Mouse (Mus musculus): ENCODE results near the gene Tmem205. TPM values are rescaled to one million over a fixed set of nuclear protein-coding genes. Genes with fewer than 3 reads are reported as not detected.
A peak's percentile ranks its signal among the peaks of the same experiment; 100 is the strongest.

Tmem205 gene
- 36.1 and 42.3 TPM in 2 replicates for polyA plus RNA-seq (2016; fragmentation: Nextera tagmentation; extraction: Ambion mirVana)

DNA sequence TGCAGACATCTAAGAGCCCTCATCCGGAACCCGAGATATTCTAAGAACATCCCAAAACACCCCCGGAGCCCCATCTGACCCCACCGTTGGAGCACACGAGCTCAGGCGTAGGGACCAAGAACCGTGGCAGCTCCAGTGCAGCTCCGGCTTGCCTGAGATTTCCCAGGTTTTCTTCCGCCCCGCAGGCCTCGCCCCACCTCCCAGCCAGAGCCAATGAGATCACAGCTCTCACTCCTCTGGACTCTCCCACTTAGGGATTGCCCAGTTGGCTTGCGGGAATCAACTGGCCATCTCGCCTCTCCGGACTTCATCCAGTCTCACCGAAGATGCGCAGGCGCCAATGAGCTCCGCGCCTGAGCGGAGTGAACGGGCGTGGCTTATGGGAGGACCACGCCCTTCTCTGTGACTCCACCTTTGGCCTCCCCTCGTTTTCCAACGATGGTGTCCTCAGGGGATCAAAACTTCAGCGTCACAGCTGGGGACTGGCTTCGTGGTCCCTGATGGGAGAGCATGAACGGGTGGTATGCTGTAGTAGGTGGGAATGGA lies at the start of gene Tmem205, which contains the start of gene Ccdc159:
Tmem205 (minus strand) TSS at position 349 of the 546 bp plus-strand sequence.
Ccdc159 (plus strand) TSS at position 264 of the 546 bp plus-strand sequence.
- peak; percentile 96 for ATAC-seq (ENCODE audit: low FRiP score, low read depth)
- peaks cover 13% of the 10 kb centered on the region for H3K4me1 ChIP-seq
- H3K9ac ChIP-seq: peak within 1 kb of the TSS; percentile 64
- H3K27me3 ChIP-seq (replicated peaks): no peaks in the 10 kb centered on the region
- H3K27ac ChIP-seq: no peak within 1 kb of the TSS
- peak within 1 kb of the TSS; percentile 49 for H3K4me3 ChIP-seq
- under 1% methylated on average over 28 of the region's 28 CpGs for WGBS
- no peaks in the 10 kb centered on the region for H3K9me3 ChIP-seq
- H3K4me2 ChIP-seq (replicated peaks): peak within 1 kb of the TSS; percentile 67
- no peaks in the 10 kb centered on the region for H3K36me3 ChIP-seq

GRCm38 (mm10) chr9:21976626-21977175 lies 49.3 kb upstream of the Tmem205 start:
- Histone ChIP-seq H3K4me3 (no peak overlapping the region), H3K9ac (no peak overlapping the region), H3K36me3 (no peaks in the 10 kb centered on the region), H3K27me3 (replicated peaks) (no peaks in the 10 kb centered on the region), H3K4me1 (no peaks in the 10 kb centered on the region), H3K4me2 (replicated peaks) (no peak overlapping the region), H3K27ac (no peak overlapping the region), H3K9me3 (no peaks in the 10 kb centered on the region)
- ATAC-seq (ENCODE audit: low FRiP score, low read depth): no peak
- WGBS: 94% methylated on average over 10 of the region's 10 CpGs

- H3K27me3 ChIP-seq (replicated peaks): no peaks in the 10 kb centered on the region
- no peaks in the 10 kb centered on the region for H3K4me1 ChIP-seq
- H3K4me2 ChIP-seq (replicated peaks): no peak overlapping the region
- no peak overlapping the region for H3K9ac ChIP-seq
- WGBS: 91% methylated on average over 4 of the region's 4 CpGs
- no peak overlapping the region for H3K27ac ChIP-seq
- H3K36me3 ChIP-seq: no peaks in the 10 kb centered on the region
- ATAC-seq (ENCODE audit: low FRiP score, low read depth): no peak
- no peaks in the 10 kb centered on the region for H3K9me3 ChIP-seq
- no peak overlapping the region for H3K4me3 ChIP-seq
Observed at GRCm38 (mm10) chr9:21969304-21969703, 41.9 kb upstream of the Tmem205 start.

GRCm38 (mm10) chr9:21968883-21969282 lies 41.5 kb upstream of the Tmem205 start:
- Histone ChIP-seq H3K9ac (no peak overlapping the region), H3K27ac (no peak overlapping the region), H3K4me3 (no peak overlapping the region), H3K27me3 (replicated peaks) (no peaks in the 10 kb centered on the region), H3K4me1 (no peaks in the 10 kb centered on the region), H3K9me3 (no peaks in the 10 kb centered on the region), H3K36me3 (no peaks in the 10 kb centered on the region), H3K4me2 (replicated peaks) (no peak overlapping the region)
- ATAC-seq (ENCODE audit: low FRiP score, low read depth): no peak
- 67% methylated on average over 6 of the region's 6 CpGs for WGBS

GRCm38 (mm10) chr9:21963417-21963816 lies 36.1 kb upstream of the Tmem205 start, which contains the start of gene Epor:
Gene Epor (minus strand): TSS chr9:21963506.
- H3K27ac ChIP-seq: no peak within 1 kb of the TSS
- no peaks in the 10 kb centered on the region for H3K9me3 ChIP-seq
- H3K4me2 ChIP-seq (replicated peaks): peak within 1 kb of the TSS; percentile 70
- 0 out of 2 replicates have a peak within 1 kb of the TSS, but pooled peaks have one; percentile 29 for H3K9ac ChIP-seq
- peaks cover 34% of the 10 kb centered on the region for H3K4me1 ChIP-seq
- H3K27me3 ChIP-seq (replicated peaks): peaks cover 47% of the 10 kb centered on the region
- 0 out of 2 replicates have a peak, but pooled peaks have one; percentile 21 for ATAC-seq (ENCODE audit: low FRiP score, low read depth)
- peak within 1 kb of the TSS; percentile 27 for H3K4me3 ChIP-seq
- WGBS: 16% methylated on average over 8 of the region's 8 CpGs
- no peaks in the 10 kb centered on the region for H3K36me3 ChIP-seq

DNA sequence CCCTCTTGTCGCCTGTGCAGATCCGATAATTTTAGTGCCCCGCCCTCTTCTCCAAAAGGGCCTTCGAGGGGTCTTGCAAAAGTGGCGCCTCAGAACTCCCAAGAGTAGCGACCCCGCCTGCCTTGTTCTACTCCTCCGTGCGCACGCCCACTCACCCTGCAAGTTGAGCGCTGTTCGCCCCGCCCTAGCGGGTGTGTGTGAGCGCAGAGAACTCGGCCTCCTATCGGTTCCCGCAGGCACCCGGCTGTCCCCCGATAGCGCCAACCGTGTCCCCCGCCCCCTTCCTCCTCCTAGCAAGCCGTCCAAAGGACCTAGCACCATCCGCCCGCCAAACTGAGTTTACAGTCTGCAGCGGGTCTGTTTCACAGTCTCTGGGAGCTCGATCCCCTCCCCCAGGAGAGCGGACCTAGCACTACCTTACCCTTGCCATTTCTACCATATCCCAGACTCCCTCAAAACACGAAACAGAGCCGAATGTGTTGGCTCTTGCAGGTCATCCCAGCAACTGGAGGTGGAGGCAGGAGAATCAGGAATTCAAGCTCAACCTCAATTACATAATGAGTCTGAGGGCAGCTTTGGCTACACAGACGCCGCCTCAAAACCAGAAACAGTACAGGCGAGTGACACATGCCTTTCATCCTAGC lies 35.2 kb upstream of the Tmem205 start:
- no peaks in the 10 kb centered on the region for H3K36me3 ChIP-seq
- peak overlapping the region; percentile 27 for H3K4me3 ChIP-seq
- no peak overlapping the region for H3K27ac ChIP-seq
- peaks cover 34% of the 10 kb centered on the region for H3K4me1 ChIP-seq
- ATAC-seq (ENCODE audit: low FRiP score, low read depth): peak; percentile 45; the same call in 1 of the 2 replicates
- H3K9ac ChIP-seq: 0 out of 2 replicates have a peak overlapping the region, but pooled peaks have one; percentile 29
- WGBS: 2% methylated on average over 34 of the region's 34 CpGs
- H3K4me2 ChIP-seq (replicated peaks): peak overlapping the region; percentile 70
- H3K9me3 ChIP-seq: no peaks in the 10 kb centered on the region
- peaks cover 47% of the 10 kb centered on the region for H3K27me3 ChIP-seq (replicated peaks)

DNA sequence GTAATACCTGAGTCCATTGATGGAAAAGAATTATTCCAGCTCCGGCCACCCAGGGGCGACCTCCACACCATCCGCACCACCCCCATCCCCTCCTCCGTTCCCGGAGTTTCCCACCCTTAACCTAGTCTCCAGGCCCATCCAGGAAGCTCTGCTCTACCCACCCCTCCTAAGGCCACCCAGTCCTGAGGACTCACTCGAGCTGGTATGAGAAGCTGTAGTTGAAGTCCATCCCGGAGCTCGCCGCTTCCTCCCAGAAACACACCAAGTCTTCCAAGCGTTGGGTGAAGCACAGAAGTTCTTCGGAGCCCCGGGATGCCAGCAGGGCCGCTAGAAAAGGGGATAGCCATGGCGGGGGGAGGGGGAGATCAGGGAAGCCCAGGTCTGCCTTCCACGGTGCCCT lies 34.7 kb upstream of the Tmem205 start:
- peaks cover 47% of the 10 kb centered on the region for H3K27me3 ChIP-seq (replicated peaks)
- peak; percentile 41 for ATAC-seq (ENCODE audit: low FRiP score, low read depth)
- H3K27ac ChIP-seq: no peak overlapping the region
- no peaks in the 10 kb centered on the region for H3K36me3 ChIP-seq
- WGBS: under 1% methylated on average over 15 of the region's 15 CpGs
- H3K4me1 ChIP-seq: peaks cover 34% of the 10 kb centered on the region
- 0 out of 2 replicates have a peak overlapping the region, but pooled peaks have one; percentile 29 for H3K9ac ChIP-seq
- no peaks in the 10 kb centered on the region for H3K9me3 ChIP-seq
- H3K4me3 ChIP-seq: peak overlapping the region; percentile 27
- H3K4me2 ChIP-seq (replicated peaks): peak overlapping the region; percentile 70

GRCm38 (mm10) chr9:21961366-21961980 lies 34.1 kb upstream of the Tmem205 start:
- H3K9ac ChIP-seq: no peak overlapping the region
- no peaks in the 10 kb centered on the region for H3K9me3 ChIP-seq
- peaks cover 47% of the 10 kb centered on the region for H3K27me3 ChIP-seq (replicated peaks)
- no peaks in the 10 kb centered on the region for H3K36me3 ChIP-seq
- no peak overlapping the region for H3K27ac ChIP-seq
- H3K4me2 ChIP-seq (replicated peaks): peak overlapping the region; percentile 70
- H3K4me1 ChIP-seq: peaks cover 37% of the 10 kb centered on the region
- H3K4me3 ChIP-seq: peak overlapping the region; percentile 27; the same call in 1 of the 2 replicates
- 1% methylated on average over 35 of the region's 35 CpGs for WGBS
- no peak for ATAC-seq (ENCODE audit: low FRiP score, low read depth)

GRCm38 (mm10) chr9:21960558-21961208 lies 33.3 kb upstream of the Tmem205 start:
- Histone ChIP-seq H3K4me1 (peaks cover 40% of the 10 kb centered on the region), H3K36me3 (no peaks in the 10 kb centered on the region), H3K9me3 (no peaks in the 10 kb centered on the region), H3K4me3 (no peak overlapping the region), H3K27ac (no peak overlapping the region), H3K4me2 (replicated peaks) (peak overlapping the region; percentile 30), H3K9ac (0 out of 2 replicates have a peak overlapping the region, but pooled peaks have one; percentile 29), H3K27me3 (replicated peaks) (peaks cover 47% of the 10 kb centered on the region)
- no peak for ATAC-seq (ENCODE audit: low FRiP score, low read depth)
- WGBS: 9% methylated on average over 26 of the region's 26 CpGs

DNA sequence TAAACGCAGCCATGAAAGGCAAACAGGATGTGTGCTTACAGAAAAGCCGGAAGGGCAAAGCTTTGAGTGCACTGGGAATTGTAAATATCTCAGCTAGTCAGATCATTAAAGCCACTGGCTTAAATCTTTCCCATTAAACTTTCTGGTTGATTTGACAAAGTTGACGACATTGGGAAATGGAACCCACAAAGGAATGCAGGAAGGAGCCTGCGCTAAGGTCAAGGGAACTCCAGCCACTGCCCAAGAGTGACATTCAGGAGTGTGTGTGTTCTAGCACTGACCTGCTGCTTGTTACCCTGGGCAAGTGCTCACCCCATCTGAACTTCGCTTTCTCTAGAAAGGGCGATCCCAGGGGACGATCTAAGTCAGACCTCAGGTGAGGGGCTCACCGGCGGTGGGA lies 32.8 kb upstream of the Tmem205 start:
- no peaks in the 10 kb centered on the region for H3K36me3 ChIP-seq
- H3K27me3 ChIP-seq (replicated peaks): peaks cover 47% of the 10 kb centered on the region
- peaks cover 40% of the 10 kb centered on the region for H3K4me1 ChIP-seq
- no peak for ATAC-seq (ENCODE audit: low FRiP score, low read depth)
- H3K4me2 ChIP-seq (replicated peaks): peak overlapping the region; percentile 30; the same call in 1 of the 2 replicates
- H3K4me3 ChIP-seq: no peak overlapping the region
- no peaks in the 10 kb centered on the region for H3K9me3 ChIP-seq
- no peak overlapping the region for H3K9ac ChIP-seq
- 52% methylated on average over 9 of the region's 9 CpGs for WGBS
- H3K27ac ChIP-seq: no peak overlapping the region

DNA sequence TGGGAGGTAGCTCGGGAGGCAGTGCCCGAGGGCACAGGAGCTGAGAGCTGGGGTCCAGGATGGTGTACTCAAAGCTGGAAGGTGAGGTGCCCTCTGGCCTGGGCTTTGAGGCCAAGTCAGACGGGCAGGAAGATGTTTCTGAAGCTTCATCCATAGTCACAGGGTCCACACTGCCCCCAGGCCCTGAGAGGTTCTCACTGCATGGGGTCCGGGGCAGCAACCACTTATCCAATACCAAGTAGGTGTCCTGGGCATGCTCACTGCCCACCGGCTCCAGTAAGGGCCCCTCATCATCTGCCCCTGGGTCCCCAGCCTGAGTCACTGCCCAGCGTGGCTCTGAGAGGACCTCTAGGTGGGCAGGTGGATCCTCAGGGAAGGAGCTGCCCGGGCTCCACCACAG lies 31.9 kb upstream of the Tmem205 start:
- no peak overlapping the region for H3K27ac ChIP-seq
- H3K4me3 ChIP-seq: no peak overlapping the region
- no peak for ATAC-seq (ENCODE audit: low FRiP score, low read depth)
- H3K9ac ChIP-seq: no peak overlapping the region
- H3K36me3 ChIP-seq: no peaks in the 10 kb centered on the region
- H3K9me3 ChIP-seq: no peaks in the 10 kb centered on the region
- 89% methylated on average over 7 of the region's 7 CpGs for WGBS
- peaks cover 47% of the 10 kb centered on the region for H3K27me3 ChIP-seq (replicated peaks)
- peaks cover 40% of the 10 kb centered on the region for H3K4me1 ChIP-seq
- no peak overlapping the region for H3K4me2 ChIP-seq (replicated peaks)
